Mouse (Mus musculus): ENCODE measurements around the gene Slc5a3. TPM values are rescaled to one million over a fixed set of nuclear protein-coding genes. Genes with fewer than 3 reads are reported as not detected.
"Not testable (repeated sequence)": the region's sequence is repeated elsewhere in the genome, so short reads cannot be mapped to it uniquely, and the experiment has no call there.

Gene Slc5a3
- total RNA-seq, 2 experiments from 2014 or later: 33.3 to 33.5 TPM

DNA sequence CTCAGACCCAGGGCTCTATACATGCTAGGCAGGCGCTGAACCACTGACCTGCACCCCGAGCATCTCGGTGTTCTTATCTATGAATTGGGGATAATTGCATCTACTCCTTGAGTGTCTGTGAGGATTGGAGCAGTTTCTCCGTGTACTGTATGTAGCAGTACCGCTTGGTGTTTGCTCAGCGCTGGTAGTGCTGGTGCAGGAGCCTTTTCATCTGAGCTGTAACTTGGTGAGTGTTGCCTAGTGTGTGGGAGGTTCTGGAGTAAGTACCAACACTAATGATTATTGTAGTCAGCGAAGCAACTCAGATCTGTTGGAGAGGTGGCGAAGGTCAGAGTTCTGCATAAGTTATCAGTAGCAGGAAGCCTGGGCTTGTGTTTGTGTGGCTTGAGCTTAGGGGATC, 12.2 kb downstream of the Slc5a3 start:
- Histone ChIP-seq H3K27ac (no peak overlapping the region), H3K4me3 (no peak overlapping the region)
- intact Hi-C loops (cut with DNase I): no loop called here
- no peak for DNase-seq (ENCODE audit: extremely low spot score in 1 of 2, low spot score in 2 of 2)
- no peak for TF ChIP-seq CTCF (IDR thresholded peaks at IDR 0.05)

- no peak overlapping the region for H3K4me3 ChIP-seq
- DNase-seq (ENCODE audit: extremely low spot score in 1 of 2, low spot score in 2 of 2): no peak
- TF ChIP-seq CTCF (IDR thresholded peaks at IDR 0.05): no peak
- intact Hi-C loops (cut with DNase I): no loop called here
- H3K27ac ChIP-seq: no peak overlapping the region
Measured at GRCm38 (mm10) chr16:92076797-92077196, 18.7 kb downstream of the Slc5a3 start.

DNA sequence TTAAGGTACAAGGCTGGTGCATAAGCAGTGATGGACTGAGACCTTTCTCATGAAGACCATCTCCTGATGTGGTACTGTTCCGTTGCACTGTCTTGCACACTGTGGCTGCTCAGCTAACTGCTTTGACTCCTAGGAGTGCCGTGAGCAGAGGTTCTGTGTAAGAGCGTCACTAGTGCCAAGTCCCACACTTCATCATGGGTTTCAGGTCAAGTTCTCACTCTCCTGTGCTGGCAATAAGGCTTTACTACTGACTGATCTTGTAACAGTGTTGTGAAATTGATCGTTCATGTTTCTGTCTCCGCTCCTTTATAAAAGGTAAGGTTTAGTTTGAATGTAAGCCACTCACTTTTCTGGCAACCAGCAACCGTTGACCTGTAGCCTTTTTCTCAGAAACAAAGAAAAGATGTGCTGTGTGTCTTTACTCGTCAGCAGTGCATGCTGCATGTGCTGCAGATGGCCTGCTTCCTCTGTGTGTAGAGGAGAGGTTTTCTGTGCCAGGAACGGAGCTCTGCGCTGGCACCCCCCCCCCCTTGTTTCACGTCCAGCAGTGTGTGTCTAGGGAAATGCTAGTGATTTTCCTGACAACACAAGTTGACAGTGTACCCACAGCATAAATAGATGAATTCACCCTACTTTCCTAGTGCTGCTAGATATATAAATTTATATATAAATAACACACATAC, 25.8 kb downstream of the Slc5a3 start:
- Histone ChIP-seq H3K27ac (no peak overlapping the region), H3K4me3 (no peak overlapping the region)
- intact Hi-C loops (cut with DNase I): no loop called here
- no peak for DNase-seq (ENCODE audit: extremely low spot score in 1 of 2, low spot score in 2 of 2)
- no peak for TF ChIP-seq CTCF (IDR thresholded peaks at IDR 0.05)

- Histone ChIP-seq H3K27ac (no peak overlapping the region), H3K4me3 (no peak overlapping the region)
- intact Hi-C loops (cut with DNase I): no loop called here
- DNase-seq (ENCODE audit: extremely low spot score in 1 of 2, low spot score in 2 of 2): no peak
- no peak for TF ChIP-seq CTCF (IDR thresholded peaks at IDR 0.05)
Measured at GRCm38 (mm10) chr16:92089225-92089624, 31.1 kb downstream of the Slc5a3 start.

GRCm38 (mm10) chr16:92091876-92092275, 33.8 kb downstream of the Slc5a3 start:
- no peak overlapping the region for H3K27ac ChIP-seq
- intact Hi-C loops (cut with DNase I): no loop called here
- no peak for TF ChIP-seq CTCF (IDR thresholded peaks at IDR 0.05)
- DNase-seq (ENCODE audit: extremely low spot score in 1 of 2, low spot score in 2 of 2): no peak
- H3K4me3 ChIP-seq: no peak overlapping the region

GRCm38 (mm10) chr16:92098351-92099051, 40.4 kb downstream of the Slc5a3 start:
- no peak for TF ChIP-seq CTCF (IDR thresholded peaks at IDR 0.05)
- no peak overlapping the region for H3K4me3 ChIP-seq
- DNase-seq (ENCODE audit: extremely low spot score in 1 of 2, low spot score in 2 of 2): no peak
- intact Hi-C loops (cut with DNase I): no loop called here
- no peak overlapping the region for H3K27ac ChIP-seq

DNA sequence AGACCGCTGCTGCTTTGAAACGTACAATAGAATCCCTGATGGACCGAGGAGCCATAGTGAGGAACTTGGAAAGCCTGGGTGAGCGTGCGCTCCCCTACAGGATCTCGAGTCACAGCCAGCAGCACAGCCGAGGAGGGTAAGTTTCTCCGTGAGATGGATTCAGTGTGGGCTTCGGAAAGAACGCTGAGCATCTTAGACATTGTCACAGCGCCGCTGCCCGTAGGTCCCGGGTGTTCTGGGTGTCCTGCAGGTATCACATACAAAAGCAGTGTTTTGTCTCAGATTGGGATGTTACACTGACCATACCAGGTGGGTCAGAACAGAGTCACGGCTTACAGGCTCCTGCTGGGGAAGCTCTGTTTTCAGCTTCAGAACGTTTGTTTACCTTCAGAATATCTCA, 41.5 kb downstream of the Slc5a3 start:
- Histone ChIP-seq H3K4me3 (no peak overlapping the region), H3K27ac (peak overlapping the region; percentile 53; the same call in 1 of the 2 replicates)
- no peak for TF ChIP-seq CTCF (IDR thresholded peaks at IDR 0.05)
- DNase-seq (ENCODE audit: extremely low spot score in 1 of 2, low spot score in 2 of 2): no peak
- intact Hi-C loops (cut with DNase I): no loop called here

DNA sequence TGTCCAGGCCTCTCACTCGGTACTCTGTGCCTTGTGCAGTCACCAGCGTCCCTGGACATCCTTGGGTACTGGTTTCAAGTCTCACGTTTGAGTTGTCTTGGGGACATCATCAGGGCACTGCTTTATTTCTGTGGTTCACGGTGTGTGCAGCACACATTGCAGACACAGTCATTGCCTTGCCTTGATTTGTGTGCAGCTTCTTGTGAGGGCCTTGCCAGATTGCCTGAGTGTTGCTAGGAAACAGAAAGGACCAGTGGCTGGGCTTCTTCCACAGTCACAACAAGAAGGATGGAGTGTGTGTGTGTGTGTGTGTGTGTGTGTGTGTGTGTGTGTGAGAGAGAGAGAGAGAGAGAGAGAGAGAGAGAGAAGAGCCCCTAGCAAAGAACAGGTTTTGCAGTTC, 42.0 kb downstream of the Slc5a3 start:
- Histone ChIP-seq H3K27ac (peak overlapping the region; percentile 53; the same call in 1 of the 2 replicates), H3K4me3 (no peak overlapping the region)
- TF ChIP-seq CTCF (IDR thresholded peaks at IDR 0.05): no peak
- intact Hi-C loops (cut with DNase I): no loop called here
- DNase-seq (ENCODE audit: extremely low spot score in 1 of 2, low spot score in 2 of 2): peak in 1 of 2 experiments; percentile 28

DNA sequence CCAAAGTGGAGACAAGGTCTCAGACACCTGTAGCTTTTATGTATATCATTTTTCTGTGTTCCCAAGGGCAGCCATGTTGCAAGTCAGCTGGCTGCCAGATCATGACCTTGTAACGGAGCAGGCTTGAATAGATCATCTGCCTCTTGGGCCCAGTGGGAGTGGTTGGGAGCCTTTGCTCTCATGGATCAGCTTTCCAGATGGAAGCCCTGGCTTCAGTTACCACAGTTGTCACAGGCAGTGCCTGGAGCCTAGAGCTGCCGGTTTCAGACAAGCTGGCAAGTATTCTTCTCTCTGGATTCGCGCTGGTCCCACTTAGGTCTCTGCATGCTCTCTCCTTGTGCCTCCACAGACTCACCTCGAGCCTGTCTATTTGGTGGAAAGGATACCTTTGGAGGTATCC, 44.0 kb downstream of the Slc5a3 start:
- no peak for TF ChIP-seq CTCF (IDR thresholded peaks at IDR 0.05)
- Histone ChIP-seq H3K27ac (no peak overlapping the region), H3K4me3 (no peak overlapping the region)
- no peak for DNase-seq (ENCODE audit: extremely low spot score in 1 of 2, low spot score in 2 of 2)
- intact Hi-C loops (cut with DNase I): no loop called here

GRCm38 (mm10) chr16:92102931-92103330, 44.8 kb downstream of the Slc5a3 start:
- DNase-seq (ENCODE audit: extremely low spot score in 1 of 2, low spot score in 2 of 2); intact Hi-C loops (cut with DNase I); H3K4me3 ChIP-seq; H3K27ac ChIP-seq: not testable (repeated sequence)

DNA sequence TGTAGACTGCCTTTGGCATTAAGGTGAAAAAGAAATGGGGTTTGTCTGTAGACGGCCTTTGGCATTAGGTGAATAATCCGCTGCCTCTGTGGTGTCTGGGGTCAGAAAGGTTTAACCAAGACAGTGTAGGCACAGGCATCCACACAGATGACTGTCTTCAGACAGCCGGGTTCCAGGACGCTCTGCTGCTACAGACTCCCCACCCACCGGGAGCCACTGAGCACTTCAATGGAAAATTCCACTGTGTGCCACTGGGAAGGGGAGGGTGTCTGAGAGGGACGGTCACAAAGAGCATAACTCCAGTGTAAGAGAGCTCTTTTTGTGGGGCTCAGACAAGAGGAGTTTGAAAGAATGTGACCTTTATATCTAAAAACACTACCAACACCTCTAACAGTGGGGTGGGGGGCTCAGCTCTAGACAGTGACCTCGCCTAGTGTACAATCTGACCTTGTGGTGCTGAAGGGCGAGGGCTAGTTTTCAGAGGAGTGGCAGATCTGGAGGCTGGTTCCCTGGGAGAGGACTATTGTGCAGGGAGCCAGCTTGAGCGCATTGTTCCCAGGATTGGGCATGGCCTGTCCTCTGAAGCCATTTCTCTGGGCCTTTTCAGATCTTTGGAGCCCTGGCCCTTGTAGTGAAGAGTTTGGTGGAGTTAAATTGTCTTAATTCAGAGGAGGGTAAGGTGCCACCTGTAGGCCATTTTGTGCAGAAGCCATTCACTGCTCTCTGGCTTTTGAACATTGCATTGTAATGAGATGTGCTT, 45.6 kb downstream of the Slc5a3 start:
- no peak overlapping the region for H3K4me3 ChIP-seq
- intact Hi-C loops (cut with DNase I): loop anchor here (2.0 kb wide), 1 partner anchor 45 kb away; the partner anchor contains the start of genes Gm49711, Mrps6 and Slc5a3

DNA sequence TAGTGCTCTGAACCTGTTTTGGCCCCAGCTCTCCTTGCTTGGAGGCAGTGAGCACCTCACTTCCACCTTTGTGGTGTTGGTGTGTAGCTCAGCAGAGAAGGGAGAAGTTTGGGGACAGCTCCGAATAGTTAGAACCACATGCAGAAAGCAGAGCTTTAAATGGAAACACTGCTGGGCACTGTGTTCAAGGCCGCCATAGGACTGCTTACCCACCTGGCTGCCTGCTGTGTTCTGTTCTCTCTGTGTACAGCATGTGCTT, 46.1 kb downstream of the Slc5a3 start:
- no peak overlapping the region for H3K4me3 ChIP-seq
- peak overlapping the region; percentile 44 for H3K27ac ChIP-seq
- DNase-seq (ENCODE audit: extremely low spot score in 1 of 2, low spot score in 2 of 2): no peak
- no peak for TF ChIP-seq CTCF (IDR thresholded peaks at IDR 0.05)
- intact Hi-C loops (cut with DNase I): loop anchor here (2.0 kb wide), 1 partner anchor 45 kb away; the partner anchor contains the start of genes Gm49711, Mrps6 and Slc5a3

More for the DNA sequence above, 45.6 kb downstream of the Slc5a3 start:
- peak; percentile 11 for TF ChIP-seq CTCF (IDR thresholded peaks at IDR 0.05)
- no peak for DNase-seq (ENCODE audit: extremely low spot score in 1 of 2, low spot score in 2 of 2)
- peak overlapping the region; percentile 44 for H3K27ac ChIP-seq

All from left cerebral cortex, adult 2 months (tissue).